Mouse (Mus musculus): ENCODE measurements at regions not wholly inside any gene's neighbourhood (a gene's known extent, or its start where the extent isn't known, plus 50 kb on each side); places are given as distances from the start of the nearest gene placed in this dataset.

- DNase-seq (ENCODE audit: low spot score), result no peak
- no peaks in the 10 kb centered on the region for H3K9me3 ChIP-seq (replicated peaks)
- WGBS, result 75% methylated on average over 10 of the region's 10 CpGs
- H3K27me3 ChIP-seq (ENCODE audit: low read depth, poor library complexity, severe bottlenecking), result no peaks in the 10 kb centered on the region
- no peak overlapping the region for H3K4me3 ChIP-seq
- peaks cover 5% of the 10 kb centered on the region for H3K4me1 ChIP-seq
- H3K36me3 ChIP-seq, result no peaks in the 10 kb centered on the region
- 0 out of 2 replicates have a peak overlapping the region, but pooled peaks have one; percentile 5 for H3K27ac ChIP-seq
These were observed 210.0 kb downstream of the Wnt5a start for GRCm38 (mm10) chr14:28714598-28714997.

GRCm38 (mm10) chr14:28720545-28720944 is 216.0 kb downstream of the Wnt5a start:
- no peak for DNase-seq (ENCODE audit: low spot score)
- WGBS, result 99% methylated on average over 3 of the region's 3 CpGs
- Histone ChIP-seq H3K27ac (no peak overlapping the region), H3K9me3 (replicated peaks) (no peaks in the 10 kb centered on the region), H3K27me3 (ENCODE audit: low read depth, poor library complexity, severe bottlenecking) (no peaks in the 10 kb centered on the region), H3K36me3 (no peaks in the 10 kb centered on the region), H3K4me3 (no peak overlapping the region), H3K4me1 (no peaks in the 10 kb centered on the region)

GRCm38 (mm10) chr14:28725666-28726065 is 221.1 kb downstream of the Wnt5a start:
- H3K4me3 ChIP-seq, result no peak overlapping the region
- DNase-seq (ENCODE audit: low spot score), result no peak
- no peaks in the 10 kb centered on the region for H3K27me3 ChIP-seq (ENCODE audit: low read depth, poor library complexity, severe bottlenecking)
- H3K36me3 ChIP-seq, result no peaks in the 10 kb centered on the region
- H3K27ac ChIP-seq, result no peak overlapping the region
- H3K4me1 ChIP-seq, result no peaks in the 10 kb centered on the region
- WGBS, result 90% methylated on average over 4 of the region's 4 CpGs
- no peaks in the 10 kb centered on the region for H3K9me3 ChIP-seq (replicated peaks)

- no peaks in the 10 kb centered on the region for H3K36me3 ChIP-seq
- H3K4me1 ChIP-seq, result 0 out of 2 replicates have a peak, but pooled peaks cover 3% of the 10 kb centered on the region
- 78% methylated on average over 5 of the region's 5 CpGs for WGBS
- no peaks in the 10 kb centered on the region for H3K9me3 ChIP-seq (replicated peaks)
- DNase-seq (ENCODE audit: low spot score), result no peak
- no peaks in the 10 kb centered on the region for H3K27me3 ChIP-seq (ENCODE audit: low read depth, poor library complexity, severe bottlenecking)
- H3K27ac ChIP-seq, result no peak overlapping the region
- no peak overlapping the region for H3K4me3 ChIP-seq
These were observed 228.9 kb downstream of the Wnt5a start for GRCm38 (mm10) chr14:28733496-28733895.

GRCm38 (mm10) chr14:28735446-28735845 is 230.9 kb downstream of the Wnt5a start:
- Histone ChIP-seq H3K27me3 (ENCODE audit: low read depth, poor library complexity, severe bottlenecking) (no peaks in the 10 kb centered on the region), H3K27ac (no peak overlapping the region), H3K36me3 (no peaks in the 10 kb centered on the region), H3K4me1 (0 out of 2 replicates have a peak, but pooled peaks cover 3% of the 10 kb centered on the region), H3K9me3 (replicated peaks) (no peaks in the 10 kb centered on the region), H3K4me3 (no peak overlapping the region)
- 92% methylated on average over 5 of the region's 5 CpGs for WGBS
- DNase-seq (ENCODE audit: low spot score), result no peak

- 82% methylated on average over 1 of the region's 1 CpGs for WGBS
These were observed 235.5 kb downstream of the Wnt5a start for GRCm38 (mm10) chr14:28740076-28740475.

GRCm38 (mm10) chr14:28741418-28741817 is 236.9 kb downstream of the Wnt5a start:
- no peaks in the 10 kb centered on the region for H3K4me1 ChIP-seq
- no peaks in the 10 kb centered on the region for H3K36me3 ChIP-seq
- H3K4me3 ChIP-seq, result no peak overlapping the region
- no peak overlapping the region for H3K27ac ChIP-seq
- no peak for DNase-seq (ENCODE audit: low spot score)
- WGBS, result 89% methylated on average over 2 of the region's 2 CpGs
- H3K27me3 ChIP-seq (ENCODE audit: low read depth, poor library complexity, severe bottlenecking), result no peaks in the 10 kb centered on the region
- no peaks in the 10 kb centered on the region for H3K9me3 ChIP-seq (replicated peaks)

More at GRCm38 (mm10) chr14:28740076-28740475, 235.5 kb downstream of the Wnt5a start:
- Histone ChIP-seq H3K9me3 (replicated peaks) (no peaks in the 10 kb centered on the region), H3K4me1 (no peaks in the 10 kb centered on the region), H3K36me3 (no peaks in the 10 kb centered on the region), H3K4me3 (no peak overlapping the region), H3K27me3 (ENCODE audit: low read depth, poor library complexity, severe bottlenecking) (no peaks in the 10 kb centered on the region), H3K27ac (no peak overlapping the region)
- DNase-seq (ENCODE audit: low spot score), result no peak

- no peaks in the 10 kb centered on the region for H3K4me1 ChIP-seq
- DNase-seq (ENCODE audit: low spot score), result no peak
- no peaks in the 10 kb centered on the region for H3K9me3 ChIP-seq (replicated peaks)
- H3K27ac ChIP-seq, result no peak overlapping the region
- 84% methylated on average over 4 of the region's 4 CpGs for WGBS
- no peaks in the 10 kb centered on the region for H3K36me3 ChIP-seq
- no peaks in the 10 kb centered on the region for H3K27me3 ChIP-seq (ENCODE audit: low read depth, poor library complexity, severe bottlenecking)
- no peak overlapping the region for H3K4me3 ChIP-seq
These were observed 239.1 kb downstream of the Wnt5a start for GRCm38 (mm10) chr14:28743673-28744072.

GRCm38 (mm10) chr14:28750301-28750700 is 245.8 kb downstream of the Wnt5a start:
- Histone ChIP-seq H3K36me3 (no peaks in the 10 kb centered on the region), H3K4me3 (no peak overlapping the region), H3K27me3 (ENCODE audit: low read depth, poor library complexity, severe bottlenecking) (no peaks in the 10 kb centered on the region), H3K27ac (no peak overlapping the region), H3K9me3 (replicated peaks) (no peaks in the 10 kb centered on the region), H3K4me1 (no peaks in the 10 kb centered on the region; the same call in 1 of the 2 replicates)
- DNase-seq (ENCODE audit: low spot score), result no peak
- 88% methylated on average over 1 of the region's 1 CpGs for WGBS

GRCm38 (mm10) chr14:28765201-28765600 is 252.8 kb upstream of the Lrtm1 start:
- Histone ChIP-seq H3K4me3 (no peak overlapping the region), H3K27ac (no peak overlapping the region), H3K9me3 (replicated peaks) (no peaks in the 10 kb centered on the region), H3K27me3 (ENCODE audit: low read depth, poor library complexity, severe bottlenecking) (no peaks in the 10 kb centered on the region), H3K4me1 (peaks cover 11% of the 10 kb centered on the region), H3K36me3 (no peaks in the 10 kb centered on the region)
- 97% methylated on average over 1 of the region's 1 CpGs for WGBS
- no peak for DNase-seq (ENCODE audit: low spot score)

- 79% methylated on average over 11 of the region's 11 CpGs for WGBS
- Histone ChIP-seq H3K9me3 (replicated peaks) (no peaks in the 10 kb centered on the region), H3K27me3 (ENCODE audit: low read depth, poor library complexity, severe bottlenecking) (no peaks in the 10 kb centered on the region), H3K4me1 (peaks cover 55% of the 10 kb centered on the region), H3K4me3 (no peak overlapping the region), H3K36me3 (no peaks in the 10 kb centered on the region), H3K27ac (0 out of 2 replicates have a peak overlapping the region, but pooled peaks have one; percentile 54)
- no peak for DNase-seq (ENCODE audit: low spot score)
These were observed 244.9 kb upstream of the Lrtm1 start for GRCm38 (mm10) chr14:28773068-28773467.

- WGBS, result 46% methylated on average over 1 of the region's 1 CpGs
- H3K4me1 ChIP-seq, result peaks cover 44% of the 10 kb centered on the region
- H3K27me3 ChIP-seq (ENCODE audit: low read depth, poor library complexity, severe bottlenecking), result no peaks in the 10 kb centered on the region
- no peaks in the 10 kb centered on the region for H3K9me3 ChIP-seq (replicated peaks)
- no peak for DNase-seq (ENCODE audit: low spot score)
- H3K4me3 ChIP-seq, result no peak overlapping the region
- no peaks in the 10 kb centered on the region for H3K36me3 ChIP-seq
- no peak overlapping the region for H3K27ac ChIP-seq
These were observed 242.3 kb upstream of the Lrtm1 start for GRCm38 (mm10) chr14:28775686-28776085.

GRCm38 (mm10) chr14:28777791-28778190 is 240.2 kb upstream of the Lrtm1 start:
- Histone ChIP-seq H3K4me1 (peaks cover 39% of the 10 kb centered on the region), H3K9me3 (replicated peaks) (no peaks in the 10 kb centered on the region), H3K4me3 (no peak overlapping the region), H3K27me3 (ENCODE audit: low read depth, poor library complexity, severe bottlenecking) (no peaks in the 10 kb centered on the region), H3K27ac (no peak overlapping the region), H3K36me3 (no peaks in the 10 kb centered on the region)
- 92% methylated on average over 8 of the region's 8 CpGs for WGBS
- DNase-seq (ENCODE audit: low spot score), result no peak

- no peaks in the 10 kb centered on the region for H3K36me3 ChIP-seq
- no peak for DNase-seq (ENCODE audit: low spot score)
- H3K4me3 ChIP-seq, result no peak overlapping the region
- 91% methylated on average over 7 of the region's 7 CpGs for WGBS
- no peak overlapping the region for H3K27ac ChIP-seq
- peaks cover 2% of the 10 kb centered on the region; the same call in 1 of the 2 replicates for H3K4me1 ChIP-seq
- no peaks in the 10 kb centered on the region for H3K27me3 ChIP-seq (ENCODE audit: low read depth, poor library complexity, severe bottlenecking)
- H3K9me3 ChIP-seq (replicated peaks), result no peaks in the 10 kb centered on the region
These were observed 236.3 kb upstream of the Lrtm1 start for GRCm38 (mm10) chr14:28781660-28782059.

Measured in limb, embryonic 10.5 days (tissue).